Mouse (Mus musculus): ENCODE data around the gene Prg3. TPM values are rescaled to one million over a fixed set of nuclear protein-coding genes. Genes with fewer than 3 reads are reported as not detected.

Gene Prg3
- polyA plus RNA-seq, 1 experiment from 2014 or later: not detected

Other genes starting within 250 kb of the Prg3 start
- 7.0 and 9.0 TPM in 2 replicates for gene Gm19426, start 244.6 kb upstream of the Prg3 start, polyA plus RNA-seq (2015; fragmentation: Nextera tagmentation; extraction: Ambion mirVana)
- gene Serping1, start 212.8 kb upstream of the Prg3 start, polyA plus RNA-seq (2015; fragmentation: Nextera tagmentation; extraction: Ambion mirVana): 40.0 and 48.0 TPM in 2 replicates
- 35.3 and 36.7 TPM in 2 replicates for gene Ube2l6, start 189.4 kb upstream of the Prg3 start, polyA plus RNA-seq (2015; fragmentation: Nextera tagmentation; extraction: Ambion mirVana)
- 0.33 and 0.53 TPM in 2 replicates for gene Smtnl1, start 165.6 kb upstream of the Prg3 start, polyA plus RNA-seq (2015; fragmentation: Nextera tagmentation; extraction: Ambion mirVana)
- gene Timm10, start 161.2 kb upstream of the Prg3 start, polyA plus RNA-seq (2015; fragmentation: Nextera tagmentation; extraction: Ambion mirVana): 45.7 and 49.7 TPM in 2 replicates
- 13.7 and 15.8 TPM in 2 replicates for gene Slc43a1, start 149.4 kb upstream of the Prg3 start, polyA plus RNA-seq (2015; fragmentation: Nextera tagmentation; extraction: Ambion mirVana)
- gene Rtn4rl2, start 101.5 kb upstream of the Prg3 start, polyA plus RNA-seq (2015; fragmentation: Nextera tagmentation; extraction: Ambion mirVana): 1.1 and 2.0 TPM in 2 replicates
- gene Slc43a3, start 51.6 kb upstream of the Prg3 start, polyA plus RNA-seq (2015; fragmentation: Nextera tagmentation; extraction: Ambion mirVana): 31.3 and 31.7 TPM in 2 replicates
- gene Prg2, start 7.8 kb upstream of the Prg3 start, polyA plus RNA-seq (2015; fragmentation: Nextera tagmentation; extraction: Ambion mirVana): not detected in 2 replicates
- 236 and 250 TPM in 2 replicates for gene Ssrp1, start 49.0 kb downstream of the Prg3 start, polyA plus RNA-seq (2015; fragmentation: Nextera tagmentation; extraction: Ambion mirVana)
- gene P2rx3, start 49.2 kb downstream of the Prg3 start, polyA plus RNA-seq (2015; fragmentation: Nextera tagmentation; extraction: Ambion mirVana): 1.2 and 1.7 TPM in 2 replicates
- 63.8 and 68.0 TPM in 2 replicates for gene Tnks1bp1, start 59.8 kb downstream of the Prg3 start, polyA plus RNA-seq (2015; fragmentation: Nextera tagmentation; extraction: Ambion mirVana)
- 62.5 and 64.8 TPM in 2 replicates for gene Aplnr, start 148.0 kb downstream of the Prg3 start, polyA plus RNA-seq (2015; fragmentation: Nextera tagmentation; extraction: Ambion mirVana)
- 0.79 and 1.0 TPM in 2 replicates for gene Lrrc55, start 209.0 kb downstream of the Prg3 start, polyA plus RNA-seq (2015; fragmentation: Nextera tagmentation; extraction: Ambion mirVana)